Mouse (Mus musculus) gastrocnemius, adult 8-10 months (tissue): Measurements from ENCODE around the gene Nupl1. TPM values are rescaled to one million over a fixed set of nuclear protein-coding genes. Genes with fewer than 3 reads are reported as not detected.

Experiments
- DNase-seq, 2 experiments: peaks; one replicate each; pipeline ENCODE4 v3.0.0; 2022; ENCODE audit warnings: low spot score in 2 of 2
- total RNA-seq, 4 experiments: library from RNA; stranded (reverse); gene quantifications; 2 replicates each; pipeline ENCODE4 v1.2.4; 2022

The Nupl1 gene
- total RNA-seq: not detected

- DNase-seq: peak; percentile 96 to 99
Observed at GRCm38 (mm10) chr14:60251281-60252003, at the start of gene Nupl1, which contains the start of gene Gm49336. Gene Nupl1, minus strand, starts transcription at chr14:60251431. Gene Gm49336, minus strand, starts transcription at chr14:60251507.

DNA sequence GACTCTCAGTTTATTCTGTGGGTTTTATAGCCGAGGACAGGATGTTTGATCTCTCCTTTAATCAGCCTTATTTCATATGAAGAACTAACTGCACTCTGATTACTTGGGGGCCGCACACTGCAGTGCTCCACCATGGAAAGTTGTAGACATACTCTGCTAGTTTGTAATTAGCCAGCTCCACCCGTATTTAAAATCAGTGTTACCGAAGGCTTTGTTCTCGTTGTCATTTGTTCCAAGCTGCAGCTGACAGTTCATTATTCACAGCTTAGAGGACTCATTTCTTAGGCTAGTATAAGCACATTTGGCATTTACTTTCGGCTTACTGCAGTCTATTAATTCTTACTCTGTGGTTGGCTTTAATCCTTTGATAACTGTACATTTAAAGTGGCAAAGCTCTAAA lies 49.8 kb upstream of the Nupl1 start:
- no peak for DNase-seq

DNA sequence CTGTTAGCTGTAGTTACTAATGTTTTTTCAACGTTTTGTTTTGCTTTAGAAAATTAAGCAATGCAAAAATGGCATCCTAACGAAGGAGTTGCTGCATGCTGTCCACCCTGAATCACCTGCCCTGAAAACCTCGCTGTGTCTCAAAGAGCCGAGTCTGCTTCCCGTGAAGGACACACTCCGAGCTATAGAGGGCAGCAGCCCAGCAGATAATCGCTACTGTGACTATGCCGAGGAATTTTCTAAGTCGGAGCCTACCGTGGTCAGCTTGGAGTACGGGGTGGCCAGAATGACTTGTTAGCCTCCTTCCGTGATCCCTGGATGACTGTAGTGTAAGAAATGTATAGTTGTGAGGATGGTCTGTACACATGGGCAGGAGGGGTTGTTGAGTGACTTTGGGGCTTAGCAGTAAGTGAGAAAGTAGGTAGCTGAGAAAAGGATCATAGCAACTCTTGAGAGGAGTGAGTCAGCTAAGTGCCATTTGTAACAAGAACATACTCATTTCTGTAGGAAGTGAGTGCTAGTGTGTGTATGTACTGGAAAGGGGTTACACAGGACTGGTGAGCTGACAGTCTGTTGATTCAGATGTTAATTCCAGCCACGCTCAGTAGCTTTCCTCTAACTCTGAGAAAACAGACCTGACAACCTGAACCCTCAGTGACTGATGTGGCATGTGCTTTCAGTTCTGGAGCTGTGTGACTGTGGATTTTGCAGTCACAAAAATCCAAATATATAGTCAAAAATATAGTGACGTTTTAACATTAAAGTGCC lies 49.2 kb upstream of the Nupl1 start:
- DNase-seq: no peak

- no peak for DNase-seq
Observed at GRCm38 (mm10) chr14:60295531-60295930, 44.3 kb upstream of the Nupl1 start.

DNA sequence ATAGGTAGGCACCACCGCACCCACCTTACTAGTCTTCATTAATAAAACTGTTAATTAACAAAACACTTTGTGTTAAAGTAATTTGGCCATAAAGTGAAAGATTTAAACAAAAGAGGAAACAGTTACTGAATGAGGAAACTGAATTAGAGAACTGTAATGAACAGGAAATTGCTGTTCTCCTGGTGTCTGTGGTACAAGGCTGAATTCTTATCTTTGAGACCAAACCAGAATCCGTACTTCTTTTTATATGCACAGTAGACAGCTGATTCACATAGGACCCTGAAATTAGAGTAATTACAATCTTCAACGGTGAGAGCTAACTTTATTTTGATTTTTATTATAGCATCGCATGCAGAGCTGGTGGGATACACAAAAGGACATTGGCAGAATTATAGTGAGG lies 39.1 kb upstream of the Nupl1 start:
- no peak for DNase-seq

GRCm38 (mm10) chr14:60286194-60286863 lies 35.1 kb upstream of the Nupl1 start:
- no peak for DNase-seq

DNA sequence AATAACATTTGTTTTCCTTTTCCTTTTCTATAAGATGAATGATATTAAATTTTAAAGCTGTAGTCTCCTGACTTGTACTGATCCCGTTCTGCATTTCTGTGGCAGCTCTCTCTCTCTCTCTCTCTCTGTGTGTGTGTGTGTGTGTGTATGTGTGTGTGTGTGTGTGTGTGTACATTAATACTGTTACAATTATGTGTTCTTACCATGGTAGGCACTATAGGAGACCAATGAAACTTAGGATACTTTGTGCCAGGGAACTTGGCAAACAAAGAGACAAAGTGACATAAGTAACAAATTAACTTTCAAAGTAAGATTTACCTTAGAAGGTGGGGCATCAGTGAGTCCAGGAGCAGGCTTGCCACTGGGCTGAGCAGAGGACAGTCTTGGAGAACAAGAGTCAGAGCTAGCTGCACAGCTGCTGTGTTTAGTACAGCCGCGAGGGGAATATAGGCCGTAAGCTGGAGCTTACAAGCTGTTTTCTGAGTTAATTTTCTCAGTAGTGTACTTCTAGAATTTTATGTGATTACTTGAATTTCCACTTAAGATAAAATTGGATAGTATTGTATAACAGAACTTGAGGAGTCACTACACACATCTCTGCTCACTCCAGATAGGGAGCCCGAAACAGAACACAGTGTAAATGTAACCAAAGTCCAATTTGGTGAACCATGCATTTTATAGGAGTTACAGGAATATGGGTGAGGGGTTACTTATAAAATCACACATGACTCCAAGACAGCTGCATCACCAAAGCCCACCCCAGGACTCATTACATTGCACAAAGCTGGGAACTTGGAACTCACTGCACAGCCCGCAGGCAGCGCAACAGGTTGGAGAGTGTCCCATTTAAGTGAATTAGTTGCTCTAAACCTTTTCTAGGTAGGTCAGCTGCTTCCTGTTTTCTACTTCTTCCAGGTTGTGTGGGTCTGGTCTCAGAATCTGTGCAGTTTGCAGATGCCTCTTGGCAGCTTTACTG lies 24.4 kb upstream of the Nupl1 start:
- no peak for DNase-seq

DNA sequence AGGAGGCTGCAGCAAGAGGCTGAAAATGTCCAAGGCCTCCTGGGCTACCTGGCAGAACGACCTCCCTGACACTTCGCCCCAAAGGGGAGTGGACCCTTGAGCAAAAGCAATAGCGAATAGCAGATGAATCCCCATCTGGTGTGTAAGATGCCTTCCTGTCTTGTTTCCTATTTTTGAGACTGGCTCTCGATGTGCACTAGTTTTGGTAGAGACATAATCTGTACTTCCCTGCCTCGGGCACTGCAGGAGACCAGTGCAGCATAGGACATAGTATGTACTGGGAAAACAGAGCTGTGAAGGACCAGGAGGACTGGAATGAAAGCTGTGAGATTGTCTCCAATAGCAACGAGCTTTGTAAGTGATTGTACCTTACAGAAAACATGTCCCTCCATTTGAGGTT lies 22.1 kb upstream of the Nupl1 start:
- DNase-seq: no peak

- DNase-seq: no peak
Observed at GRCm38 (mm10) chr14:60269333-60269732, 18.1 kb upstream of the Nupl1 start.

- DNase-seq: peak; percentile 87 to 94
Observed at GRCm38 (mm10) chr14:60264990-60265876, 14.0 kb upstream of the Nupl1 start, which contains the start of gene Mtmr6. Gene Mtmr6, plus strand, starts transcription at chr14:60265228.

DNA sequence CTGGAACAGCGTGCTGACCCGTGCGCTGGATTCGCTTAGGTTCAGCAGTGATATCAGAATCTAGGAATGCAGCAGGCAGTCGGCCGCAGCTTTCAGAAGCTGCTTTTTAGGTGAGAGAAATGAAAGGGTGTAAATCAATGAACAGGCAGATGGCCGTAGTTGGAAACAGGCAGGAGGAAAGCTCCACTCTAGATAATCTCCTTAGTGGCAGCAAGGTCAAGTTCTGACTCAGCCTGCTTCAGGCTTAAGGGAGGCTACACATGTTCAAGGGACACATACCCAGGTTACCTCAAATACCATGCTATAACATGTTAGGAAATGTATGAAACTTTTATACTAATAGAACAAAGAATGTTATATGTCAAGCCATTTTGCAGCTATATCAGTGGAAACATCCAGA lies 11.1 kb upstream of the Nupl1 start:
- no peak for DNase-seq

- no peak for DNase-seq
Observed at GRCm38 (mm10) chr14:60257851-60258250, 6.6 kb upstream of the Nupl1 start.

- DNase-seq: no peak
Observed at GRCm38 (mm10) chr14:60257101-60257500, 5.9 kb upstream of the Nupl1 start.

DNA sequence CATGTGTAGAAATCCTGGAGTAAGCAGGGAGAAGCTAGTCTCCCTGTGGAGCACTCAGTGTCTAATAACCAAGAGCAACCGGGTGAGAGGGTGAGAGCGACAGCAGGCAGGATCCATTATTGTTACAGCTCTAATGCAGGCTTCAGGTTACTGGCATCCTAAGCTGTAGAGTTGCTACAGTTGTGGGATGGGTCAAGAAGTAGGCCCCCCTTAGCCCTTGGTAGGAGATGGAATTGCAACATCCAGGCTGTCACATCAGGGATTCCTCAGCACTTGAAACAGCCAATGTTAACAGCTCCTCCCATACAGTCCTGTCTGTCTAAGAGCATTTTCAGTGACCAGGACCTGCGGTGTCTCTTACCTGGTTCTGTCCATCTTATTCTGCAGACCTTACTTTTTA lies 5.1 kb upstream of the Nupl1 start:
- DNase-seq: no peak

DNA sequence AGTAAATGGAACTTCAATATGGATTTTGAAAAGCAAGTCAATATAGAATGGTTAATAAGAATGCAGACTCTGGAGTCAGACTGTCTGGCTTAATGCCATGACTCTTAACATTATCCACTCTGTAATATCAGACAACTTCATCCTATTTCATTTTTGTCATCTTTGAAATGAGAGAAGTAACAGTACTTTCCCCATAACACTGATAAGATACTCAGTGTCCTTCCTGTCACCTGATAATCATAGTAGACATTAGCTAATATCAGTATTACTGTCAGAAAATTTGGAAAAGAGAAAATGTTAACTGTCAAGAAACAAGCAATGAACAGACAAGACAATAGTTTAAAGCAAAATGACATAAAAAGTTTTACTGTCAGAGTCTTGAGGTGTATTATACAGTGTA lies 3.5 kb upstream of the Nupl1 start:
- no peak for DNase-seq

- DNase-seq: no peak
Observed at GRCm38 (mm10) chr14:60253466-60253865, 2.2 kb upstream of the Nupl1 start.

DNA sequence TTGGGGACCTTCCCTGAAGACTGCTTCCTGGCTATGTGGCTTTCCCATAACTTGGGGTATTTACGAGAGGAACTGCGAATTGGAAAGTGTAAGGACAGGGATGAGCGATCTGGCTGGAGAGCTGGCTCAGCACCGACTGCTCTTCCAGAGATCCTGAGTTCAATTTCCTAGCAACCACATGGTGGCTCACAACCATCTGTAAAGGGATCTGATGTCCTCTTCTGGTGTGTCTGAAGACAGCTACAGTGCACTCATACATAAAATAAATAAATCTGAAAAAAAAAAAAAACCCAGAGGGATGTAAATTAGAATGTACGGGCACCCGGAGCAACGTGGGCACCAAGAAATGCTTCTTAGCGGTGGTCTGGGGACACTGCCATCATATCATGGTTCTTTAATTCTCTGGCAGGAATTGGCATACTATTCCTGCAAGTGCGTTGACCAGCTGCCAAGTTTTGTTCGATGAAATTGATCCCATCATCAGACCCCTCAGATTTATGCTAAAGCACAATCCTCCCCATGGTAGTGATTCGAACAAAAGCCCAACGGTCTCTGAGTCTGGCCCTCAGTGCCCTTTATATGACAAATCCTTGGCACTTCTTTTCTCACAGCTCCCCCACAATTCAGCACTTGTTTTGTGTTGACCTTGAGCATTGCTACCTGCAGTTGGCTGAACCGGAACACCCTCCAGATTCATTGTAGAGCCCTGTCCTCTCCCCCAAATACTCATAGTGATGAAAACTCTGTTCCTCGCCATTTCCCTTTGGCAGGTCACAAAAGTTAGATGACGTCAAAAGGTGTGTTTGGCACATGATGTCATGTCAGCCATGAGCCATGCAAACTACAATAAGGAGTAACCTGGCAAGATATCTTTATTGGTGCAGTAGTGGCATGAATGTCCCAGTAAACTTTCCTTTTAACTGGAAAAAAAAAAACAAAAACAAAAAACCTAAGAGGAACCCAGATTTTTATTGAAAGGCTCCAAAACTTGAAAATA lies 1.1 kb upstream of the Nupl1 start:
- DNase-seq: no peak

DNA sequence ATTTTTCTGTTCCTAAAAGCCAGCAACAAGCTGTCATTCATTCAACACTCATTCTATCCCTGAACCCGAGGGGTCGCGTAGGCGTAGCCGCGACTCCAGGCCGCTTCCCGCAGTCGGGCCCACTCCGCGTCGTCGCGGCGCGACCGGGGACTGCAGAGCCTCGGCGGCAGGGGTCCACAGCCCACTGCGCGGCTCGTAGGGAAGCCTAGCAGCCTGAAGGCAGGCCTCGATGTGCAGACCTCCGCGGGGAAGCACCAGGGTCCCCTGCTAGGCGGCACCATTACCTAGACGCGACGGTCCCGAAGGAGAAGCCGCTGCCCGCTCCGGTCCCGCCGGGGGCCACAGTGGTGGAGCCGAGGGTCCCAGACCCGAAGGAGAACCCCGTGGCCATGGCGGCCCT lies 352 bp downstream of the Nupl1 start:
- DNase-seq: no peak

DNA sequence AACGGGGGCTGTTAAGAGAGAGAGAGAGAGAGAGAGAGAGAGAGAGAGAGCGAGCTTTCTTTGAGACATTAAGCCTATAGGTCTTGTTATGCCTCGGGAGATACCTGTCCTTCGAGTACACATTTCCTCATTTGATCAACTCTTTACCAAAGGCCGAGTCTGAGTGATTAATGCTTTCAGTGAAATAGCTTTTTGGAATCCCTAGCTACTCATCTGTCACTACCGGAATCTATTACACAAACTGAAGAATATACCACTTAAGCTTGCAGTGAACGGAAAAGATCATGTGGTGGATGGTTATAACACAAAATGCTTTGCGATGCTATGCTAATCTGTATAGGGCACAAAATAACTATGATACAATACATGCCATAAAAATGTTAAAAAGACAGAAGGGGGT lies 865 bp downstream of the Nupl1 start:
- no peak for DNase-seq
